Comparison of ENCODE assay signal across 13 mouse cellular contexts in the genomic region with DNA sequence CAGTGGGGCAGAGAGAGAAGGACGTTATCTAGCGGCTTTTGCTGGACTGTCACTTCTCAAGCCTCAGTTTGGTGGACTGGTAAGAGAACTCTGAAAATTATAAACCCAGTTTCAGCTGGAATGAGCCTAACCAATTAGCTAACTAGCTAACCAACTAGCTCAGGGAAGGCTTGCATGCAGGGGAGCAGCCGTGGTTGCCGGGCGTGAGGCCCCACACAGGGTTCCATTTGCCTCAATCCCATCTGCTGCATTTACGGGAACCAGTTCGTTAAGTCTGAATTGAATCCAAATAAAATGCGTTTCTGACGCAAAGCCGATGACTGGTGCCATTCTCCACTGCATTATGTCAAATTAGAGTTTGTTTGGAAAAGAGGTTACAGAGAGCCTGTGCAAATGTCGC.
DNase-seq lines count a peak whose midpoint lies in the region; ATAC-seq and TF ChIP-seq lines count a peak whose summit lies in the region.
"Had no signal": no experiment of that assay in that cellular context is flagged by ENCODE, and none has a peak within 500 bp of the region (broad histone marks: within the 10 kb centered on the region; RNA-seq: fewer than 3 reads in every experiment).

No protein-coding gene starts in this region.

- no peaks in the 10 kb centered on the region for H3K9me3 ChIP-seq in midbrain, embryonic 10.5 days (replicated peaks)
- H3K9me3 ChIP-seq in midbrain, embryonic 15.5 days: no peaks in the 10 kb centered on the region
- no peaks in the 10 kb centered on the region for H3K9me3 ChIP-seq in forebrain, embryonic 14.5 days (replicated peaks; ENCODE audit: control insufficient read depth, low read length)
- H3K9me3 ChIP-seq in midbrain, embryonic 16.5 days (replicated peaks; ENCODE audit: control insufficient read depth, low read length, poor library complexity, severe bottlenecking): no peaks in the 10 kb centered on the region
- H3K9me3 ChIP-seq: megakaryocyte, embryonic 14.5 days had no signal

- intact Hi-C loops in gastrocnemius, adult 2 months (cut with DNase I): loop anchor here (10.0 kb wide), 3 partner anchors 498 to 938 kb away; no protein-coding TSS in a partner anchor

- no peaks in the 10 kb centered on the region for H3K36me3 ChIP-seq in midbrain, embryonic 10.5 days
- H3K36me3 ChIP-seq in midbrain, embryonic 15.5 days (replicated peaks): no peaks in the 10 kb centered on the region
- no peaks in the 10 kb centered on the region for H3K36me3 ChIP-seq in forebrain, embryonic 14.5 days (ENCODE audit: control insufficient read depth, insufficient read depth, low read length)
- H3K36me3 ChIP-seq in midbrain, embryonic 16.5 days (ENCODE audit: control insufficient read depth, insufficient read depth, low read length): no peaks in the 10 kb centered on the region

- H3K27me3 ChIP-seq in midbrain, embryonic 10.5 days (ENCODE audit: low read depth, poor library complexity, severe bottlenecking): no peaks in the 10 kb centered on the region; the same call in 1 of the 2 replicates
- no peaks in the 10 kb centered on the region for H3K27me3 ChIP-seq in midbrain, embryonic 15.5 days (replicated peaks)
- H3K27me3 ChIP-seq in forebrain, embryonic 14.5 days (replicated peaks; ENCODE audit: control insufficient read depth, insufficient read depth, low read length): no peaks in the 10 kb centered on the region
- no peaks in the 10 kb centered on the region for H3K27me3 ChIP-seq in midbrain, embryonic 16.5 days (ENCODE audit: control insufficient read depth, insufficient read depth, low read depth, low read length)
- H3K27me3 ChIP-seq: megakaryocyte, embryonic 14.5 days had no signal

- WGBS in midbrain, embryonic 10.5 days: 82% methylated on average over 11 of the region's 11 CpGs
- WGBS in midbrain, embryonic 15.5 days: 59% methylated on average over 11 of the region's 11 CpGs
- WGBS in forebrain, embryonic 14.5 days: 18% methylated on average over 11 of the region's 11 CpGs
- 53% methylated on average over 11 of the region's 11 CpGs for WGBS in midbrain, embryonic 16.5 days

- ATAC-seq in midbrain, embryonic 15.5 days (replicated peaks): no peak
- ATAC-seq in forebrain, embryonic 14.5 days: peak; percentile 63
- ATAC-seq in midbrain, embryonic 16.5 days: no peak
- ATAC-seq in CD4-positive, CD25-positive, alpha-beta regulatory T cell, adult 4 months: no peak

- no peak overlapping the region for H3K9ac ChIP-seq in midbrain, embryonic 15.5 days
- H3K9ac ChIP-seq in forebrain, embryonic 14.5 days (ENCODE audit: low read length): peak overlapping the region; percentile 10; the same call in 1 of the 2 replicates
- no peak overlapping the region for H3K9ac ChIP-seq in midbrain, embryonic 16.5 days (ENCODE audit: low read depth, low read length)

- no peak overlapping the region for H3K4me2 ChIP-seq in midbrain, embryonic 15.5 days
- peak overlapping the region; percentile 35 for H3K4me2 ChIP-seq in forebrain, embryonic 14.5 days (ENCODE audit: low read length)
- H3K4me2 ChIP-seq in midbrain, embryonic 16.5 days (ENCODE audit: low read length): peak overlapping the region; percentile 23; the same call in 1 of the 2 replicates

- 0 out of 2 replicates have a peak overlapping the region, but pooled peaks have one; percentile 73 for H3K27ac ChIP-seq in gastrocnemius, adult 2 months
- peak overlapping the region; percentile 87; the same call in 1 of the 2 replicates for H3K27ac ChIP-seq in midbrain, embryonic 10.5 days (replicated peaks)
- no peak overlapping the region for H3K27ac ChIP-seq in midbrain, embryonic 15.5 days
- H3K27ac ChIP-seq in forebrain, embryonic 14.5 days (ENCODE audit: low read depth, low read length): peak overlapping the region; percentile 76
- 0 out of 2 replicates have a peak overlapping the region, but pooled peaks have one; percentile 22 for H3K27ac ChIP-seq in midbrain, embryonic 16.5 days (ENCODE audit: low read length)

- peaks cover 32% of the 10 kb centered on the region for H3K4me1 ChIP-seq in midbrain, embryonic 10.5 days
- peaks cover 28% of the 10 kb centered on the region for H3K4me1 ChIP-seq in midbrain, embryonic 15.5 days
- peaks cover 50% of the 10 kb centered on the region for H3K4me1 ChIP-seq in forebrain, embryonic 14.5 days (ENCODE audit: control insufficient read depth, insufficient read depth, low read length)
- H3K4me1 ChIP-seq in midbrain, embryonic 16.5 days (ENCODE audit: control insufficient read depth, insufficient read depth, low read length): peaks cover 10% of the 10 kb centered on the region
- H3K4me1 ChIP-seq: megakaryocyte, embryonic 14.5 days had no signal

- no peak overlapping the region for H3K4me3 ChIP-seq in gastrocnemius, adult 2 months
- H3K4me3 ChIP-seq in midbrain, embryonic 10.5 days: no peak overlapping the region
- H3K4me3 ChIP-seq in midbrain, embryonic 15.5 days: no peak overlapping the region
- no peak overlapping the region for H3K4me3 ChIP-seq in forebrain, embryonic 14.5 days (ENCODE audit: low read depth, low read length)
- H3K4me3 ChIP-seq in midbrain, embryonic 16.5 days (ENCODE audit: low read depth, low read length): no peak overlapping the region
- H3K4me3 ChIP-seq: megakaryocyte, embryonic 14.5 days had no signal

- TF ChIP-seq CTCF in gastrocnemius, adult 2 months (IDR thresholded peaks at IDR 0.05): no peak

- no peak for DNase-seq in gastrocnemius, adult 2 months
- no peak for DNase-seq in gastrocnemius, postnatal 10 days
- DNase-seq in midbrain, embryonic 10.5 days (ENCODE audit: low spot score): no peak
- DNase-seq in forebrain, embryonic 14.5 days (ENCODE audit: low spot score): peak; percentile 92
- no peak for DNase-seq in urinary bladder, adult 2 months (ENCODE audit: low spot score)
- DNase-seq: adrenal gland, adult 2 months; heart, adult 18-20 months; kidney, postnatal 4 days; liver had no signal
